Mouse (Mus musculus) bone marrow, adult 2 months (tissue): ENCODE data around the gene Ccdc158.

Source experiments
- CTCF ChIP-seq: fragments of 200-500 bp; IDR thresholded peaks from 2 replicates; pipeline ENCODE4 v1.5.1; 2011; ENCODE audit warnings: low read length, control low read depth; ENCODE audit not compliant: control insufficient read depth, insufficient read depth
- POLR2A ChIP-seq: fragments of 200-500 bp; IDR thresholded peaks from 2 replicates; pipeline ENCODE4 v1.6.1; 2011; ENCODE audit warnings: low read depth, mild to moderate bottlenecking, control low read depth, low read length, borderline replicate concordance; ENCODE audit not compliant: control insufficient read depth

GRCm38 (mm10) chr5:92562002-92562401 is 113.1 kb downstream of the Ccdc158 start:
- TF ChIP-seq CTCF: no peak
- TF ChIP-seq POLR2A: no peak
